Mouse (Mus musculus): ENCODE data around the gene Aqp8.

Aqp8 gene

GRCm38 (mm10) chr7:123487703-123488102 is 25.6 kb downstream of the Aqp8 start:
- no peak for DNase-seq (ENCODE audit: low read depth, low spot score)

- DNase-seq (ENCODE audit: low read depth, low spot score), result peak; percentile 23
Measured at GRCm38 (mm10) chr7:123499481-123500238, 37.6 kb downstream of the Aqp8 start.

GRCm38 (mm10) chr7:123500239-123501219 is 38.4 kb downstream of the Aqp8 start, which contains the start of gene Zkscan2:
Gene Zkscan2, minus strand, starts transcription at chr7:123500449.
- peak; percentile 95 for DNase-seq (ENCODE audit: low read depth, low spot score)

- DNase-seq (ENCODE audit: low read depth, low spot score), result peak; percentile 56
Measured at GRCm38 (mm10) chr7:123503358-123503757, 41.3 kb downstream of the Aqp8 start.

GRCm38 (mm10) chr7:123507946-123508345 is 45.9 kb downstream of the Aqp8 start:
- peak; percentile 13 for DNase-seq (ENCODE audit: low read depth, low spot score)
